Mouse (Mus musculus) forebrain, embryonic 11.5 days (tissue): Measurements from ENCODE around the gene Galnt10. TPM values are rescaled to one million over a fixed set of nuclear protein-coding genes. Genes with fewer than 3 reads are reported as not detected.

Experiments
- ATAC-seq: fragments of 200-750 bp; cut with Nextera tagmentation; replicated peaks from 2 replicates; pipeline ENCODE4 v1.8.0; 2017; ENCODE audit warnings: moderate TSS enrichment; ENCODE audit not compliant: low FRiP score
- DNase-seq: peaks from one replicate; pipeline ENCODE4 v3.0.0-alpha.2; 2017; ENCODE audit warnings: low spot score
- H3K27ac ChIP-seq: fragments of 300-500 bp; sonication (generic); 2 replicates; pipeline ENCODE4 v1.5.1; 2014; ENCODE audit warnings: low read depth, low read length
- H3K27me3 ChIP-seq: fragments of 300-500 bp; sonication (generic); 2 replicates; pipeline ENCODE4 v1.6.1; 2014; ENCODE audit warnings: mild to moderate bottlenecking, low read length, mixed read lengths; ENCODE audit not compliant: control insufficient read depth, insufficient read depth
- H3K36me3 ChIP-seq: fragments of 300-500 bp; sonication (generic); 2 replicates; pipeline ENCODE4 v1.6.1; 2014; ENCODE audit warnings: mild to moderate bottlenecking, low read length, moderate library complexity, mixed read lengths; ENCODE audit not compliant: control insufficient read depth, insufficient read depth
- H3K4me1 ChIP-seq: fragments of 300-500 bp; sonication (generic); replicated peaks from 2 replicates; pipeline ENCODE4 v1.6.1; 2014; ENCODE audit warnings: low read length, mixed read lengths; ENCODE audit not compliant: control insufficient read depth, insufficient read depth
- H3K4me2 ChIP-seq: fragments of 300-500 bp; sonication (generic); 2 replicates; pipeline ENCODE4 v1.6.1; 2014; ENCODE audit warnings: low read depth, mild to moderate bottlenecking, low read length, moderate library complexity, mixed read lengths; ENCODE audit not compliant: severe bottlenecking
- H3K4me3 ChIP-seq: fragments of 300-500 bp; sonication (generic); 2 replicates; pipeline ENCODE4 v1.5.1; 2014; ENCODE audit warnings: low read depth, low read length
- H3K9ac ChIP-seq: fragments of 300-500 bp; sonication (generic); 2 replicates; pipeline ENCODE4 v1.6.1; 2014; ENCODE audit warnings: low read length
- H3K9me3 ChIP-seq: fragments of 300-500 bp; sonication (generic); 2 replicates; pipeline ENCODE4 v1.6.1; 2016; ENCODE audit warnings: low read length, mixed read lengths; ENCODE audit not compliant: control insufficient read depth
- WGBS: fragments of 180-500 bp; shearing (Covaris S2); extraction: QIAGEN DNeasy Blood & Tissue Kit; methylation state at CpG from one replicate; pipeline ENCODE4 v1.1.7; 2014; 5-methylcytosine and 5-hydroxymethylcytosine counted together
- polyA plus RNA-seq: library from polyadenylated mRNA; unstranded; fragments of >200 nt; fragmentation: Nextera tagmentation; extraction: Ambion mirVana; gene quantifications from 2 replicates; pipeline ENCODE4 v1.2.1, GENCODE M21; 2014

The Galnt10 gene
- polyA plus RNA-seq, 1 experiment from 2014 or later: 18.1 TPM

DNA sequence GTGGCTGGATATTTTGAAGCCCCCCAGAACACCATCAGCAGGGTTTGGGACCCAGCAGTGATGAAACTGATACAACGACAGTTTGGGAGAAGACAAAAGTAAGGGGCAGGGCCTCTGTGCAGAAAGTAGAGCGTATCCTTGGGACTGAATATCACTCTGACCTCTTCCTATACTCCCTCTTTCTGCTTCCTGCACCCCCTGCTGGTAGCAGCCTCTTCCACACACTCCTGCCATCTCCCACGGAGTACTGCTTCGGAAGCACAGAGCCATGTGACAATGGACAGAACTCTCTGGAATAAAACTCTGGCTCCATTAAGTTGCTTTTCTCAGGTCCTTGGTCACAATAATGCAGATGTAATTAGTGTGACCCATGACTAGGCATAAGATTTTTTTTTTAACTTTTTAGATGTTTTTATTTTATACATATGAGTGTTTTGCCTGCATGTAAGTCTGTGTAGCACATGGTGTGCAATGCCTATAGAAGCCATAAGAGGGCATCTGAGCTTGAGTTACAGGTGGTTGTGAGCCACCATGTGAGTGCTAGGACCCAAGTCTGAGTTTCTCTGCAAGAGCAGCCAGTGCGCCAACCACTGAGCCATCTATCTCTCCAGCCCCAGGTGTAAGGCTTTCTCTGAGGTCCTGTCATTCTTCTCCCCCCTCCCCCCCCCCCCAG, 79.7 kb downstream of the Galnt10 start:
- 89% methylated on average over 5 of the region's 5 CpGs for WGBS
- Histone ChIP-seq H3K9me3 (no peaks in the 10 kb centered on the region), H3K27ac (no peak overlapping the region), H3K9ac (no peak overlapping the region), H3K4me2 (no peak overlapping the region), H3K36me3 (no peaks in the 10 kb centered on the region), H3K4me3 (no peak overlapping the region), H3K27me3 (no peaks in the 10 kb centered on the region), H3K4me1 (no peaks in the 10 kb centered on the region)
- ATAC-seq (no peak), DNase-seq (no peak)

DNA sequence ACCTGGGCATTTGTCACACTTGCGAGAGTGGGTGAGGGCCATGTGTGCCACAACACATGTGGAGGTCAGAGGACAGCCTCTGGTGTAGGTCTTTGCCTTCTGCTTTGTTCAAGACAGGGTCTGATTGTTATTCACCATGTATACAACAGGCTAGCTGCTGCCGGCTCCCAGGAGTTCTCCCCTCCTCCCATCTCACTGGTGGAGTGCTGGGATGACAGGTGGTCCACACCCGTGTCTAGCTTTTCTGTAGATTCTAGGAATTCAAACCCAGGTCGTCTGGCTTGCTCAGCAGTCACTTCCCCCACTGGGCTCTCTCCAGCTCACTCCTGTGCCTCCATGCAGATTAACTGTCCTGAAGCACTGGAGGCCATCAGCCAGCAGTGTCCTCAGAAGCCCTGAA, 80.7 kb downstream of the Galnt10 start:
- no peak for DNase-seq
- WGBS: 62% methylated on average over 4 of the region's 4 CpGs
- no peak overlapping the region for H3K27ac ChIP-seq

DNA sequence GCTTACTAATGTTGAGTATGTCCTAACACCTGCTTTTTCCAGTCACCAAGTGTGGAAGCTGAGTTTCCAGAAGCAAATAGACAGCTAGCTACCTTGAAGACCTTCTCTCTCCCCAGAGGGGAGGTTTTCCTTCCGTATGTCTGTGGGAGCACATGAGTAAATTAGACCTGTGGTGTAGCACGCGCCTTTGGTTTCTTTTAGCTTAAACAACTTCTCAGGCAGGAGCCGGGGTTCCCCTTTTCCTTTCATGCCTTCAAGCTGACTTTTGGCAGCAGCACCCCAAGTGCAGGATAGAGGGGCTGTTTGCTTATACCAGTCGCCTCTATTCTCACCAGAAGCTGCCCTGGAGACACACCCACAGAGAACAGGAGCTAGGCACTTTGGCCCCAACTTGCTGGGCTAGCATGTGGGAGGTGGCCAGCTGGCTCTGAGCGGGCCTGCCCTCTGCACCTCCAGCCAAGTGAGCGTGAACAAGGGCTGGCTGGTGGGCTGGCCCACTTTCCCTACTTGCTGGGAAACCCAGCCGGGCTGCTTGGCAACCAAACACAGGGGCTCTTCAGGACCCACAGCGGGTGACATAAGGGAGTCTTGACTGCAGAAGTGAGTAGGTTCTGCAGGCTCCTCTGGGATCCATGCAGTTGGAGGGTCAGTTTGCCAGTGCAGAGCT, 82.2 kb downstream of the Galnt10 start:
- H3K4me3 ChIP-seq: no peak overlapping the region
- no peaks in the 10 kb centered on the region for H3K36me3 ChIP-seq
- ATAC-seq: no peak
- no peaks in the 10 kb centered on the region for H3K9me3 ChIP-seq
- H3K4me1 ChIP-seq: no peaks in the 10 kb centered on the region
- H3K27ac ChIP-seq: no peak overlapping the region
- H3K4me2 ChIP-seq: no peak overlapping the region
- no peak overlapping the region for H3K9ac ChIP-seq
- H3K27me3 ChIP-seq: no peaks in the 10 kb centered on the region
- WGBS: 68% methylated on average over 9 of the region's 9 CpGs
- DNase-seq: no peak

More for the DNA sequence above, 80.7 kb downstream of the Galnt10 start:
- no peaks in the 10 kb centered on the region for H3K36me3 ChIP-seq
- H3K9ac ChIP-seq: no peak overlapping the region
- no peaks in the 10 kb centered on the region for H3K27me3 ChIP-seq
- H3K9me3 ChIP-seq: no peaks in the 10 kb centered on the region
- no peaks in the 10 kb centered on the region for H3K4me1 ChIP-seq
- H3K4me2 ChIP-seq: no peak overlapping the region
- no peak for ATAC-seq
- H3K4me3 ChIP-seq: no peak overlapping the region

DNA sequence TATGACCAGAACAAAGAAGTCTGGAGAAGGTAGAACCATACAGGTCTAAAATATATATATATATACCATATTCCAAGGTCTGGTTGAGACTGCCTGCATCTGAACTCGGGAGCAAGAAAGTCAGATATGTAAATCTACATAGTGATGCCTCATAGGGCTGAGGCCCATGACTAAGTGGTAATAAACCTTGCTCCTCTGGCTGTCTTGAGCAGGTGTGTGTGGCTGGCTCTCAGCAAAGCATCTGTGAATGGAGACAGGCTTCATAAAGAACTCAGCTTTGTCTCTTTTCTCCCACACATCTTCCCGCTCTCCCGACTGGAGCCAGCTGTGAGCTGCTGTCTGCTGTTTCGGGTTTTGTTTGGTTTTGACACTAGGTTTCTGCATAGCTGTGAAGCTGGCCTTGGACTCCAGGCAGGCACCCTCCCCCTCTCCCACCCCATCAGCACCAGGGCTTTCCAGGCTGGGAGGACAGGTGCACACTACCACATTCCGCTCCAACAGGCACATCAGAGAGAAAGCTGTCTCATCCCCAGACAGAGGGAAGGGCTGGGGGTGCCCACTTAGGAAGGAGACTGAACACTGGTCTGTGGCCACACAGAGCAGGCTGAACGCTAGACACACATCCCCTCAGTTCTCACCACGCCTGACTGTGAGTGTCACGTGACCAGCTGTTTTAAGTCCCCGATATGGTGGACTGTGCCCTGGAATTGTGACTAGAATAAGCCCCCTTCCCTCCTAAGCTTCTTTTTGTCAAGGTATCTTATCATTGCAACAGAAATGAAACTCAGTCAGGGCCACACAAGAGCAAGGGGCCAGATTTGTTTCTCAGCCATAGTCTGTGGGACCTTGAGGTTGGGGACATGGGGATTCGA, 87.4 kb downstream of the Galnt10 start:
- no peak overlapping the region for H3K4me3 ChIP-seq
- no peak overlapping the region for H3K4me2 ChIP-seq

DNA sequence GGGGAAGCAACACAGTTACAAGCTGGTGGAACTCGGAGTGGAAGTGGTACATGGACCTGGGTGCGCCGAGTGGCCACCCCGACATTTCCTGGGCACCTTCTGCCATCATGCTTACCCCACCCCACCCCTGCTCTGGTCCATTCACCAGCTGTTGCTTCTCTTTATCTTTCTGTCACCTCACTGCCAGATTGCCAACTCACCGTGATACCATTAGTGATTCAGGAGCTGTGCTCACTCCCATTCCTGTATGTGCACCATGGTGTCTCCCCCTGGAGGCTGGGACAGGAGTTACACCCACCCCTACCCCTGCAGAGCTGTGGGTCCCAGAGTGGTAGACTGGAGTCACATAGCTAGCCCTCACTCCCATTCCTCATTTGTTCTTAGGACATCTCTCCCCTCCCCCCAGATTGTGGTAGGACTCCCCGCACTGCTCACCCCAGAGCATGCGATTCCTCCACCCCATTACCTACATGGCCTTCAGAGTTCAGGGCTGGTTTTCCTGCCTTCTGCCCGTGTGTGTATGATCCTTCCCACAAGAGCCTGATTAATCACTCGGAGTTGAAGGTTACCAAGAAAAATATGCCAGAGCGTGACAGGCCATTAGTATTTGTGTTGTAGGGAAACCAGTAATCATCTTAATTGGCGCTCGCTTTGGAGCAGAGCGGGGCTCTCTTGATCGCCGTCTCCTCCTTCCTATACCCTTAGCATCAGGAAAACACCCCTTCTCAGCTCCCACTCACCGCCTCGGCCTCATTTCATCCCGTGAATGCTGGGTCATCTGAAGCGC, 102.2 kb downstream of the Galnt10 start:
- no peak overlapping the region for H3K9ac ChIP-seq
- no peaks in the 10 kb centered on the region for H3K9me3 ChIP-seq
- 86% methylated on average over 19 of the region's 19 CpGs for WGBS
- no peaks in the 10 kb centered on the region for H3K4me1 ChIP-seq
- H3K27ac ChIP-seq: no peak overlapping the region
- H3K4me3 ChIP-seq: no peak overlapping the region
- H3K36me3 ChIP-seq: no peaks in the 10 kb centered on the region
- DNase-seq (no peak), ATAC-seq (no peak)
- H3K27me3 ChIP-seq: no peaks in the 10 kb centered on the region
- no peak overlapping the region for H3K4me2 ChIP-seq

More for the DNA sequence above, 87.4 kb downstream of the Galnt10 start:
- Histone ChIP-seq H3K27me3 (no peaks in the 10 kb centered on the region), H3K9ac (no peak overlapping the region), H3K4me1 (no peaks in the 10 kb centered on the region), H3K36me3 (no peaks in the 10 kb centered on the region), H3K27ac (no peak overlapping the region), H3K9me3 (no peaks in the 10 kb centered on the region)
- DNase-seq (no peak), ATAC-seq (no peak)
- 87% methylated on average over 10 of the region's 10 CpGs for WGBS

DNA sequence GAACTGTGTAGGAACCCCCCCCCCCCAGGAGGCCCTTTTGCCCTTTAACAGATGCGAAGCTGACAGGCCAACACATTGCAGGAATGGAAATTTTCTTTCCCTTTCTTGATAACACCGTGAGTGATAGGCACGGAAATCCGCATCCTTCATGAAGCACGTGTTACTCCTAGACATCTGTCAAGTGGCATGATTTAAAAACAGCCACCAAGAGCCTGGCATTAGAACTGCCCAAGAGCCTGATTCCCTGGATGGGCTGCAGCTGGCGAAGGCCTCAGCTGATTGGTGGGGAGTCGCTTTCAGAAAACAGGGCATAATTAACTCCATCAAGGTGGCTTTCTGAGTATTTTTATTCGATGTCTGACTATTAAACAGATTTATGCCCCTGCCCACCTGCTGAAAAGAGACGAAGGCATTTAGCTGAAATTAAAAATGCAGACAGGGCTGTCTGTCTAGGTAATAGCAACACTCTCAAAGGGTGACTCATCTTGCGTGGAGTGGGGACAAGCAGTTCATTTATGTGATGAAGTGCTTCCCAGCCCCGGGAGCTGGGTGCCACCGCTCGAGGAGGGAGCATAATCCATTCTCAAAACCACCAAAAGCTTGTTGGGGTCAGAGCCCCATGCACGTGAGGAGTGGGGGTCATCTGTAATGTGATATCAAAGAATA, 108.4 kb downstream of the Galnt10 start:
- ATAC-seq: no peak
- DNase-seq: no peak

DNA sequence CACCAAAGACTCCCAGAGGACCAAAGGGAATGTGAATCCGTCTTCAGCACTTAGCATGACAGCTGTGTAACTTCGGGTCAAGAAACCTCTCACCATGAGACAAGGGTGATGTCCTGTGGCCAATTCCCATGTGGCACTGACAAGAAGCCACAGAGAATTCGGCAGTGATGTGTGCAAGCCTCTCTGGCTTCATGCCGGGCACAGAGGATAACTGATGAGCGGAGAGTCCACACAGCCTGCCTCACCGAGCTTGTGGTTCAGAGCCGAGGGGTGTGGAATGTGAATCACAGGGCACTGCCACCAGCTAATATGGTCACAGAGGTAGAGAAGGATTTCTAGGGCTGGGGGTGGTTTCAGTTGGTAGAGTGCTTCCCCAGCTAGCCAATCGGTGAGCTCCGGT, 113.4 kb downstream of the Galnt10 start:
- WGBS: 83% methylated on average over 9 of the region's 9 CpGs
- H3K27me3 ChIP-seq: no peaks in the 10 kb centered on the region

More for the DNA sequence above, 108.4 kb downstream of the Galnt10 start:
- WGBS: 81% methylated on average over 14 of the region's 14 CpGs
- H3K9me3 ChIP-seq: no peaks in the 10 kb centered on the region
- H3K27me3 ChIP-seq: no peaks in the 10 kb centered on the region
- H3K4me1 ChIP-seq: no peaks in the 10 kb centered on the region
- no peak overlapping the region for H3K4me2 ChIP-seq
- H3K36me3 ChIP-seq: no peaks in the 10 kb centered on the region
- H3K27ac ChIP-seq: no peak overlapping the region
- H3K9ac ChIP-seq: no peak overlapping the region
- H3K4me3 ChIP-seq: no peak overlapping the region

More for the DNA sequence above, 113.4 kb downstream of the Galnt10 start:
- Histone ChIP-seq H3K9ac (no peak overlapping the region), H3K4me2 (no peak overlapping the region), H3K4me3 (no peak overlapping the region), H3K4me1 (peaks cover 6% of the 10 kb centered on the region), H3K9me3 (no peaks in the 10 kb centered on the region), H3K36me3 (no peaks in the 10 kb centered on the region), H3K27ac (no peak overlapping the region)
- no peak for DNase-seq
- ATAC-seq: no peak
